Mouse (Mus musculus) forelimb bud, embryonic 11.5 days (tissue): ENCODE results near the gene Rbm28.

Experiments used
- DNase-seq: peaks from one replicate; pipeline ENCODE4 v3.0.0-alpha.2; 2012; ENCODE audit warnings: low read depth, low spot score

The Rbm28 gene

DNA sequence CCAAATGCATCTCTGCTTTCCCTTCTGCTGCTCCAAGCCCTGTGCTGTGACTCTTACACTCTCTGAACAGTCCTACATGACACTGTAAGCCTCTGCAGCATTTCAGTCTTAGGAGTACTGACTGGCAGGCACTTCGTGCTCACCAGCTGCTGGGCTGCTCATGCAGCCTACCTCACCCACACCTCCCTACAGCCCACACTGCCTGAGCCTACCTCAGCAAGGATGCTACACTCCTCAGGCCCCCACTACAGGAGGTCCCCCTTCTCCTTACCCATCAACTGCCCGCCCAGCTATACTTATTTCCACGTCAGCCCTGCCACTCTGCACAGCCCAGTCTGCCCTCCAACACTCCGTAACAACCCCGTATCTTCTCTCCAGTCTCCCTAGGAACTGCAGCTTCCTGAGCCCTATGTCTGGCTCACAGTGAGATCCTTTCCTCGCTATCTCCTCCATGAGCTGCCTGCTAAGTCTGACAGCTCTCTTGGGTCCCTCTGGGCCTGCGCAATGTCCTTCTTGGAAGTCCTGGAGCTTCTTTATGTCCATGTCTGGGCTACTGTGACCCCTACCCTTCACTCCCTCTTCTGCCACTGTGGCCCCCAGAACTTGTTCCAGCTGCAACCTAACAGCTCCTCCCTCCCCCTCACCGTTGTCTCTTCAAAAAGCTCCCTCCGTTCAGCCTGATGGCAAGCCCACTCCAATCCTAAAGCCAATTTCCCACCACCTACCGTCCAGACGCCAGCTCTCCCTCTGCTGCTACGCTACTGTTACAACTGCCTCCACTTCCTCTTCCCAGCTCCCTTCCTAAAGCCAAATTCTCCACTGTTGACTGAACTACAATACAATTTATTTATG is 19.1 kb downstream of the Rbm28 start:
- no peak for DNase-seq

DNA sequence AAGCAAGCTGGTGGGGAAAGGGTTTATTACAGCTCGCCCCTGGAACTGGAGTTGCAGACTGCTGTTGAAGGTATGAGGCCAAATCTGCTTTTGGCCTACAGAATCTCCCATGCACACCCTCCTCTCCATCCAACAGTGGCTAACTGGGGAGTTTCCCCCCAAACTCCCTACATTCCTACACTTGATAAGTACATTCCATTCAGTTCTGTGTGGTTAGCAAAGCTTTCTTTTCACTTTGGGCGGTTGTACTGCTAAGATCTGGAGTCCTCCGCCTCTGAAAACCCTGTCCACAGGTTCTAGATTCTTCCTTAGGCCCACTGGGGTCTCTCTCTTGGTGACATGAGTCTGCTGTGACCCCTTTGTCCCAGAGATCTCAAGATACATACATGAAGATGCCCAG is 19.8 kb downstream of the Rbm28 start:
- DNase-seq, result no peak

DNA sequence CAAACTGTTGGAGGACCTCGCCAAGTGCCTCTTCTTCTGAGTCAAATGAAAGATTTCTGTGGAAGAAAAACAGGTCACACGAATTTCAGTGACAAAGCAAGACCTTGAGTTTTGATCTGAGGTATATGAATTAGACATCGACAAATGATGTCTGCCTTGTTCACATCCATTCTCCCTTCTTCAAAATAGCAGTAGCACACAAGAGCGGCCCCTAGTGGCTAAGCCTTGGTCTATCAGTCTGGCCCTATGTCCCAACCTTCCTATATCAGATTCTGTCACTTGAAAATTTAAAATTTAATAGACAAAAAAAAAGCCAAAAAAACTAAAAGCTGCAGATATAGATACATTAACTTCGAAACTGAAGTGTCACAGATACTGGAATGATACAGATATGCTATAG is 21.2 kb downstream of the Rbm28 start:
- peak; percentile 43 for DNase-seq

DNA sequence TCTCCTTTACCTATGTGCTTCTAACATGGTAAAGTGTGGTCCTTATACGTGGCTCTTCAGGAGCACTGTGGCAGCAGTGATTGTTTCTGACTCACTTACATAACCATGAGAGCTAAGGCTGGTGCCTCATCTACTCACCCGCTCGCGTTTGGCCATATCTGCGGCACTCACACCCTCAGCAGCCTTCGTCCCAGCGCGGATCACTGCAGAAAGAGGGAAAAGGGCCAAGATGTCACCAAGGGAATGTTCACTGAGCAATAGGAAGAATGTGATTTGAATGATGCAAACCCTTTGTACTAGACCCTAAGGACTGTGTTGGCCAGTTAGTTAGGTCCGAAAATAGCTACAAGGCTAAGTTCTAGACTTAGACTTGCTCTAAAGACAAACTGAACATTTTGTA is 27.4 kb downstream of the Rbm28 start:
- DNase-seq, result no peak

DNA sequence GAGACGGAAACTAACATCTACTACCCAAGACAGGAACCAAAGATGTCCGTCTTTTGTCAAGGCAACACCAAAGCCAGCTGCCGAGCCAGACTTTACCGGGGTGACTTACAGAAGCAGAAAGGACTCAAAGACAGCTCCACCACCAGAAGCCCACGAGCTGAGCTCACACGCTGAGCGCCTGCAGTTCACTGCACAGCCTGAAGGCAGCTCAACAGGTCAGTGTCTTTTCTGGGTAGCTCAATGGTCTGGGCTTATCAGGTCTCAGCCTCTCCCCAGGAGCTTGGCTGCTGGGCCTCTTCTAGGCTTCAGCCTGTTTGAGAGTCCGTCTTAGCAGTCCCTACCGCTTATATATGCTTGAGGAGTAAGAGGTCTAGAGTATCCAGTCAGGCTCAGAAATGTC is 31.7 kb downstream of the Rbm28 start:
- no peak for DNase-seq

DNA sequence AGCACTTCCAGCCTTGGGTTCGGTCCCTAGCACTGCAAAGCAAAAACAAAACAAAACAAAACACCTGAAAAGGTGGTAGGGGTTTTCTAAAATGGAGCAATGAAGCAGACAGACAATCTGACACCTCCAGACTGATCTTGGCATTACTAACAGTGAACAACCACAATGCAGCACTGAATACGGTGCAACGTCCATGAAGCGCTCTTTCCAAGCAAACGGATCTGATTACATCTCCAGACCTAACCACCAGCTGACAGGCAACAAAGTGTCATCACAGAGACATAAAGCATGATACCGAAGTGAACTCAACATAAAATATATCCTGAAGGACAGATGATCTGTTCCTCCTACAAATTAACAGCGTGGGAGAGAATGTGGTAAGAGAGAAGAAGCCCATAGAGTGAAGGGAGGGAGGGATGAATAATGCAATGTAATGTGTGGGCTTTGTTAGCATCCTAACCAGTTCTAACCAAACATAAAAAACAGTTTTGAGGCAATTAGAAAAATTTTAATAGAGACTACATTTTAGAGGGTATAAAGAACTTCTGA is 37.9 kb downstream of the Rbm28 start:
- no peak for DNase-seq

DNA sequence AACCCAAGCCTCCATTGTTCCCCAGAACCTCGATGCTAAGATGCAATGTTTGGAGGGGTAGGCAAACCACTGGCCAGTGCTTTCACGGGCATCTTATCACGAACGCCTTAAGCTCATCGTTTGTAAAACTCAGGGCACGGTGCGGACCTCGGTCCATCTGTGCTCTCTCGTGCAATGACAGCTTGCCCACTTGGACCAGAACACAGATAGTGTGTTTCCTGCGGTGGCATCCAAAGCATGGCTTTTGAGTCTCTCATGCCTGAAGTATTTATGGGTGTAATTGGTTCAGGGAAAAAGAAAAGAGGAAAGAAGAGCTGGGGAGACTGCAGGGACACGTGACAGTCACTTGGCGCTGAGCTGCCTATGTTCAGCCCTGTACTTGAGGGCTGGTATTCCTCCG is 44.8 kb downstream of the Rbm28 start:
- DNase-seq, result no peak

DNA sequence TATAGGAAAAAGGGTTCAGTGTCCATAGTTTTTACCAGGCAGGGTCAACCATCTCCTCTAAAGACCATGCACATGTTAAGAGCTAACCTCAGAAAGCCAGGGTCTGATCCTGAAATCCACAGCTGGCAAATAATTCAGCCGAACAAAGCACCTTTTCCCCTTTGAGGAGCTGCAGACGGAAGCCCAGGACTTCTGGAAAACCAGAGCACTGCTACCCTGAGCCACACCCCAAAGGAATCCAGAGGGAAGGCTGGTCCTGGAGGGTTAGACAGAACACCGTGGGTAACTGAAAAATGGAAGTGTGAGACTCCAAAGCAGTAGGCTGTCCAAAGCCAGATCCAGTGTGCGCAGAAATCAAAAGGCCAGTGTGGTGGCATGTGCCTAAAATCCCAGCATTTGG is 45.8 kb downstream of the Rbm28 start:
- no peak for DNase-seq

DNA sequence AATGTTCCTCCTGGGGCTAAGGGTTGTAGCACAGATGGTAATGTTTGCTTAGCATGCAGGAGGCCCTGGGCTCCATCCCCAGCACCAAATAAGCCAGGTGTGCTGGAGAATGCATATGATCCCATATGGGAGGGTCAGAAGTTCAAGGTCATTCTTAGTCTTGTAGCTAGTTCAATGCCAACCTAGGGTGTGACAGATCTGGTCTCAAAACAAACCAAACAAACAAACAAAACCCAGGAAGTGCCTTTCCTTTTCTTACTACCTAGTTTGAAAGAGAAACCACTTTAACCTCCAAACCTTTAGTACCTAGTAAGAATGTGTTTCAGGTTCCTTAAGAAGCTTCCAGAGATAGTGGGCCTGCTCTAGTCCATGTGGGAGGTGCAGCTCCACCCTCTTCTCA is 46.6 kb downstream of the Rbm28 start:
- no peak for DNase-seq

DNA sequence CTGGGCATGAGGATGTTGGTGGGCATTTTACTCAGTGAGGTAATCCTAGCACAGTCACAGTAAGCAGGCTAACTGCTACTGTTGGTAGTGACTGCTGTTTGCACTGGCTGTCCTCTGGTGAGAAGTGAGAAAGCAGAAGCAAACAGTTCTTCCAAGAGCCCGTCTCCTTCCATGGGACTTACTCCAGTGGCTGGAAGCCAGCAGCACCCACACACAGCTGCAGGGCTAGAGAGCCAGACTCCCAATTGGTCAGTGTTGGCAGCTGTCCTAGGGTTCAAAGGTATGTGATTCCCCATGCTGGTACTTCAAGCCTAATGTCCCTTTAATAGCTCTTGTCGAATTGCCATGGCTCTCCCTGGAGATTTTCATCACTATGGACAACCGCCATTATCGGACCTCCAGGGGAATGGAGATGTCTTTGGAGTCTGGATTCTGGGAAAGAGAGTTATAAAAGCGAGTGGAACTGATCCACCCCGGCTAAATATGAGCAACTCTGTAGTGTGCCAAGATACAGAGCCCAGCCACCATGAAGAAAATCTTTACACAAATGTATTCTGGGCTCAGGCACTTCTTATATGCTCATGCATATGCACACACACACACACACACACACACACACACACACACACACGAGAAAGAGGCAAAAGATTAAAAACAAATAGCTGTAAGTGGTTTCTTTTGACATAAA is 47.2 kb downstream of the Rbm28 start:
- DNase-seq, result no peak

DNA sequence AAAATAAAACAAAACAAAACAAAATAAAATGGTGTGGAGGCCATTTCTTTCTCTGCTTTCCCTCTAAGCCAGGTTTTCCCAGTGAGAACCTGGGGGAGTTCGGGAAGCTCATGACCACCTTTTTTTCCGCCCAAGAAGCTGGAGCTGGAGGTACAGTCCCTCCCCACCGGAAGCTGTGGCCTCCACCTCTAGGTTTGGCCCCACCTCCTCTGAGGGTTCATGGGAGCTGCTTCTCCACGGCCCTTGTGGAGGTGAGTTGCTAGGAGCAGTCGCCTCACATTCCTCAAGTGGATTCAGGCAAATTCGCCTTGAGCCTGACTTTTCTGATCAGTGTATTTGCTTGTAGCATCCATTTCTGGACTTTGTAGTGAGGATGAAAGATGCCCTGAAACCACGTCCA is 49.0 kb downstream of the Rbm28 start:
- no peak for DNase-seq

DNA sequence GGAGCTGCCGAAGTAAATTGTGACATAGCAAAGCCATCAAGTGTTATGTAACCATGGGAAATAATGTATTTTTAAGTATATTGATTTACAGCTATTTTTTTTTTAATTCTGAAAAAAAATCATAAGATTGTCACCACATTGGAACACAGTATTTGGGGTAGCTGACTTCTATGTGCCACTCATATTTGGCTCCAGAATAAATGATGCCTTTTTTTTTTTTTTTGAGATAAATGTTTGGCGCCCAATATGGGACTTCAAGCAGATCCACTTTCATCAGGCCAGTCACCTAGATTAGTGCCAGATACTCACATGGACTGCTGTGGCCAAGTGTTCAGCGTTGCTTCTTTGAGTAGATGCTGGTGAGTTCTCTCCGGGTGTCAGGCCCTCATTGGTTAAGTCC is 53.3 kb downstream of the Rbm28 start:
- no peak for DNase-seq

DNA sequence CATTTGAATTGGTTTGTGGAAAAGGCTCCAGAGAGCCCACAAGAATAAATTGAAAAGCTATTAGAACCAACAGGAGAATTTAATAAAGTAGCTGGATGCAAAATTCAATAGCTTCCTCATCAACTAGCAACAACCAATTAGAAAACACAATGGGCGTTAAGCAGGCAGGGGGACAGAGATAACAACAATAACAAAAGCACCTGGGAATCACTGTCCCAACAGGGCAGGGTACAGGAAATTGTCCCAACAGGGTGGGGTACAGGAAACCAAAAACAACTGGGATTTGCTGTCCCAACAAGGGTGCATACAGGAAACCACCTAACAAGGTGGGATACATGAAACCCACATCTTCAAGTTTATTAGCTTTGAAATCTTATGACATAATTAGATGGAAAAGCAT is 56.4 kb downstream of the Rbm28 start:
- DNase-seq, result no peak

DNA sequence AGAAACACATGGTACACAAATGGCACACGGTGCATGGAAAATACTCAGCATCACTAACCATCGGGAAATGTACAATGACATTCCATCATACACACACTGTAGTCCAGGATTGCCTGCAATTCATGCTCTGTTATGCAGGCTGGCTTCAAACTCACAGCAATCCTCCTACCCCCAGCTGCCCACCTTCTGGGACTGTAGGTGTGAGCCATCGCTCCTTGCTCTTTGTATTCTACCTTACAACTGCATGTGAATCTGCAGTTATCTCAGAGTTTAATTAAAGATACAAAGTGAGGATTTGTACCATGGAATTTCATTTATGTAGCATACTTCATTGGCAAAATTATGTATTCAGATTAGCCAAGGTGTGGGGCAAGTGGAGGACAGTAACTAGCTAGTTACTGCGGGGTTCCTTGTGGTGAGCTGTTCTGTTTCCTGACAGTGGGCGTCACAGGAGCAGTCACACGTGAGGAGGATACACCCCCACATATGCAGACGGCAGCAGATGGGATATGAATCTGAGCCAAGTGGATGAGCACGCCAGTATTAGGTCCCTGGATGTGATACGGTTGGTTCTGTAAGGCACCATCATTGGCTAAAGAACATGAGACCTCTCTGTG is 63.5 kb downstream of the Rbm28 start:
- no peak for DNase-seq

DNA sequence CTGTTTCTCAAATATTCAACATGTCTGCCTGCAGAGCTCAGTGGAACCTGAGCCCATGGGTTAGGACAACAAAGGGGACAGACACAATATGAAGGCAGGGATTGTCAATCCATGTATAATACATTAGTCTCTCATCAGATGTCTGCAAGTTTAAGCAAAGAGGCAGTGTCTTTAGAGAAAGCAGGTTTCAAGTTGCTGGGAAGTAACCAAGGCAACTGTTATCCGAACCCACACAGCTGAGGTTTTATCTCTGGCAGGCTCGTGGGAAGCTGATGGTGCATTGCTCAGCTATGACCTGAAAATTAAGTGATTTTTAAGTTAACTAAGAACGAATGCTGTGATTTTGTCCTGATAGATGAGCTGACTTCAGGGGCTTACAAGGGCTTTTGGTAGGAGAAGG is 64.4 kb downstream of the Rbm28 start:
- no peak for DNase-seq

DNA sequence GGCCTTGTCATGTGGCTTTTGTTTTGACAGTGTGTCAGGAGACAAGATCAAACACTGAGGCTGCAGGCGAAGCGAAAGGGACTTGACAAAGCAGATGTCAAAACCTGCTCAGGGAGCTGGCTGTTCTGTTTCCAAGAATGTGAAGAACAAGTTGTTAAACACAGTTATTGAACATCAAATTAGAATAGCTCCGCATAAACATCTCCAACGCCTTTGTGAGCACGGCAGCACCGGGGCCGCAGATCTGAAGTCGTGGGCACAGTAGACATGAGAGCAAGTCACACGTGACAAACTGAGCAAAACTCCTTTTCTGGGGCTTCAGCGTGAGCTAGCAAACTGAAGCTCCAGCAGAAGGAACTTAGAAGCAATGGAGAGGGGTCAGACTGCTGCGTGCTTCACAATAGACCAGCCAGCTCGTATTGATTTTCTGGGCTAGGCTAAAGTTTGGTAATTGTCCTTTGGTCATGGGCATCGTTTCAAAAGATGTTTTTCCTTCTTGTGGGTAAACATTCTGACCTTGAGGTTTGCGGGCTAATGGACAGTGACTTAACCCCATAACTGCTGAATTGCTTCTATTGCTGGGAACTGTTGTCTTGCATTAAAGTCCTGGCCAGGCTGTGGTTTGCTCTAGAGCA is 65.2 kb downstream of the Rbm28 start:
- no peak for DNase-seq

DNA sequence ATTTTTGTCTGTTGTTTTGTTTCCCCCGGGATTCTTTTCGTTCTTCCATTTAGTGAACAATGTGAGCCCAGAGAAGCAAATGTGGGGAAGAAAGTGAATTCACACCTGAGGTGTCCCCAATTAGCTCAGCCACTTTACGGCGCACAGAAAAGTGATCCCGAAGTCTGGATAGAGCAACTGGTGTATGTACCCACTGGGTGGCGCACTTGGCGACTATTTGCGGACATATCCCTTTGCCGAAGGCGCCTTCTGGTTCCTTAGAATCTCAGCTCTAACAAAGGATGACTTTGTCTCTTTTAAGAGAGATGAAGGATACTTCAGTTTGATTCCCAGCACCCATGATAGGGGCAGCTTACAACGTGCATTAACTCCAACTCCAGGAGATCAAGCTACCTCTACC is 71.9 kb downstream of the Rbm28 start:
- no peak for DNase-seq

DNA sequence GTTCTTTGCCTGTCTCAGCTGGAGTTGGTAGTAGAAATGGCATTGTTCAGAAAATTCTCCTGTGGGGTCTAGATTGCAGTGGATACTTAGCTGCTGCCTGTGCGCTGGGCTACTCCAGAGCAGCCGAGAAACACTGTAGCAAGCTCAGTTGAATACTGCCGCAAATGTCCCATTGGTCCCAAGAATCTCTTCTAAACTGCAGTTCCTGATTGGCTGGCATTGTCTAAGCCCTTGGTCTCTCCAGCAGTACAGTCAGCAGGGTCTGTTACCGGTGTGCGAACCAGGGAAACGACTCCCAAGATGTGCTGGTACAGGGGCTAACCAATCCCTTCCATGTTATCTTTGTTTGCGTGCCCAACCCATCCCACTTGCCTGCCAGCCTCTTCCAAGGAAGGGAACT is 72.6 kb downstream of the Rbm28 start:
- no peak for DNase-seq

DNA sequence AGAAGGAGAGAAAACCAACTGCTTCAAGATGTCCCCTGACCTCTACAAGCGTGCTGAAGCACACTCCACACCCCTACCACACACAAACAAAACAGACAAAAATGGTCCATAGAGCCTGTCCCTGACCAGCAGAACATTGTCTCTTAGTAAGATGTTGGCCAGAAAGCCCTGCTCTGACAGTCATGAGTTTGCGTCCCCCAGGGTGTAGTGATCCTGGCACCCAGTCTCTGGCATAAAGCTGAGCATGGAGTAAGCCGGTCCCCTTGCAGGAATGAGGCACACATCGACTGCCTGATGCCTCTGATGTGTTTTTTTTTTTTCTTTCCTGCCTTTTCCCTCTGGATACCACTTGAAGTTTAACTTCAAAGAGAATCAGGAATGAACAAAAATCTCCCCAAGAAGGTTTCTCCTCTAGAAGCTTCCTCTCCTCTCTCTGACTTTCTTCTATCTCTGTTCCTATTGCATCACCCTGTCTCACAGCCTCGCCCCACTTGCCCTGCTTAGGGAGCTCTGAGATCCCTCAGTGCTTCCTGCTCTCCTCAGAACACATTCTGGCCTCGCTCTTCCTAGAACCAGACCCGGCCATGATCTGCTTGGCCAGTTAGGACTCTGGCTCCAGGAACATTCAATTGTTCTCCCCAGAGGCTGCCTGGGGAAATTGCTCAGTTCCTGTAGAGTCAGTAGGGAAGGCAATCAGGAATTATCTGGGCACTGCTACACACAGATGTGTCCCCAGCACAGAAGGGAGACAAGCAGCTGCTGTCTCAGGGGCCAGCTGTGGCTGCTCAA is 76.7 kb downstream of the Rbm28 start:
- DNase-seq, result no peak

DNA sequence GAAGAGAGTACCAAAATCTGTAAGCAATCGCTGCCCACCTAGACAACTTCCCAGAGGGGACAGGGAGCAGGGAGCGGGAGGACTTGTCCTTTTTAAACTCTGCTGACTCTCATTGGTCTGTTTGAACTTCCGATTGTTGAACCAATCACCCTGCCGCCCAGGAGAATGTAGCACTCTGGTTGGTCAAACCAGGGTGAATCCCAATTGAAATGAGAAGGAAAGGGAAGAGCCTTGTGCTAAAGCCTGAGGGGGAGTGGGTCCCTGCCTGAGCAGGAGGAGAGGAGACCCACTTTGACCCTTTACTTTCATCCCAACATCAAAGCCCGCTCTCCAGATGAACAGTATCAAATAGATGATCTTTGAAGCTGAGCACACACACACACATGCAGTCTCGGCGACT is 80.4 kb downstream of the Rbm28 start:
- DNase-seq, result no peak

DNA sequence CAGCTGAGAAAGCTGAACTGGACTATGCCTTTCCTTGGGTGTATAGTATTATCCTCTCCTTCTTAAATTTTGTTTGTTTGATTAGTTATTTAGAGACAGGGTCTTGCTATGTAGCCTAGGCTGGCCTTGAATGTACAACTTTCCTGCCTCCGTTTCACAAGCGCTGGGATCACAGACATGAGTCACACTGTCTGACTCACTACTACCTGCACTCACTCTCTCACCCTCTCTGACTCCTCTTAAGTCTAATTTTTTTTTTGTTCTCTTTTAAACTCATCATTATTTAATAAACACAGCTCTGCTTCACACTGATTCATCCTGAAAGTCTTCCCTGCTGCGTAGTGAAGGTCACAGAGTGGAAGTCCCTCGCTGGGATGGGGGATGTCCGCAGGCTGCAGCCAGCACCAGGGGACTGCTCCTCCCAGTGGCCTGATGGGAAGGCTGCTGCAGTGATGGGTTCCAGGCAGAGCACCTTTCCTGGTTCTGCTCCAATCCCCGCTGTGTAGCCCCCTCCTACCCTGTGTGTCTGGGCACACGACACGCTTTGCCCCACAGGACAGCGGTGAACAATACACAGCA is 81.9 kb downstream of the Rbm28 start:
- no peak for DNase-seq
